Mouse (Mus musculus) cerebellum, adult 2 months (tissue): Measurements from ENCODE around the gene Plagl1.

Experiments
- CTCF ChIP-seq: fragments of 200-500 bp; IDR thresholded peaks from 2 replicates; pipeline ENCODE4 v1.5.1; 2011; ENCODE audit warnings: low read depth, mild to moderate bottlenecking, control low read depth, low read length, moderate library complexity, borderline replicate concordance; ENCODE audit not compliant: insufficient read depth
- POLR2A ChIP-seq: fragments of 200-500 bp; IDR thresholded peaks from 2 replicates; pipeline ENCODE4 v1.6.1; 2011; ENCODE audit warnings: low read length, control low read depth, borderline replicate concordance; ENCODE audit not compliant: insufficient read depth

- TF ChIP-seq CTCF, result peak; percentile 51
- no peak for TF ChIP-seq POLR2A
Observed at GRCm38 (mm10) chr10:13018510-13018909, 41.8 kb upstream of the Plagl1 start.
